Mouse (Mus musculus): Measurements from ENCODE around the gene Btaf1. TPM values are rescaled to one million over a fixed set of nuclear protein-coding genes. Genes with fewer than 3 reads are reported as not detected.

The Btaf1 gene
- total RNA-seq, 2 experiments from 2014 or later, result 31.0 to 35.6 TPM

DNA sequence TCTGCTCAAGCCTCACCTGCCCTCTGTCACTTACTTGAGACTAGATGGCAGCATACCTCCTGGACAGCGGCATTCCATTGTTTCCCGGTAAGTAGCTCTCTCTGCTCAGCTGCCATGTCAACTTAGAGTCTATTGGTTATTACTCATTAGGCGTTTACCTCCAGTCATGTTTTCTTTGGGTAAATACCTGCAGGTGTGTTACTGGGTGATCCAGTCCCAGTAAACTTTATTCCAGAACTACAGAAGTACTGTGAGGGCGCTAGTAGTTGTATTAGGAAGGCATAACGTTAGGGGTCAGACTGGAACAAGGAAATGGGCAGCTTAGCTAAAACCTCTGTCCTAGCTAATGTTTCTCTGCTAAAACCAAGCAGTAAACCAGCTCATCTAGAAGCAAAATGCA is 78.7 kb downstream of the Btaf1 start:
- no peak for TF ChIP-seq CTCF (IDR thresholded peaks at IDR 0.05)
- intact Hi-C loops (cut with DNase I), result loop anchor here (10.0 kb wide), 1 partner anchor 140 kb away; no protein-coding TSS in a partner anchor
- Histone ChIP-seq H3K4me3 (no peak overlapping the region), H3K27ac (no peak overlapping the region)
- DNase-seq (ENCODE audit: extremely low spot score in 1 of 2, low spot score in 2 of 2), result no peak

DNA sequence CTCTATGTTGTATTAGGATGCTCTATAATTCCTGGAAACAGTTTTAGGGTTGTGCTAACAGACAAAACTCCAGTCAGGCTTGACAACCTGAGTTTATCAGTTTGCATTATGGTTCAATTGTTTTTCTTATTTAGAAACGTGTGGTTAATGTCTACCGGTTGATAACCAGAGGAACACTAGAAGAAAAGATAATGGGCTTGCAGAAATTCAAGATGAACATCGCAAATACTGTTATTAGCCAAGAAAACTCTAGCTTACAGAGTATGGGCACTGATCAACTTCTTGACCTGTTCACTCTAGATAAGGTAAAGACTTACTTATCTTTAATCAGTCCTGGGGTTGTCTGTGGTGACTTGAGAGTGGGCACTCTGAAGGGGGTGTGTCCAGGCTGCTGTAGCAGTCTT is 84.0 kb downstream of the Btaf1 start:
- no peak overlapping the region for H3K27ac ChIP-seq
- intact Hi-C loops (cut with DNase I), result loop anchor here (10.0 kb wide), 1 partner anchor 145 kb away; no protein-coding TSS in a partner anchor
- no peak for TF ChIP-seq CTCF (IDR thresholded peaks at IDR 0.05)
- DNase-seq (ENCODE audit: extremely low spot score in 1 of 2, low spot score in 2 of 2), result no peak
- no peak overlapping the region for H3K4me3 ChIP-seq

DNA sequence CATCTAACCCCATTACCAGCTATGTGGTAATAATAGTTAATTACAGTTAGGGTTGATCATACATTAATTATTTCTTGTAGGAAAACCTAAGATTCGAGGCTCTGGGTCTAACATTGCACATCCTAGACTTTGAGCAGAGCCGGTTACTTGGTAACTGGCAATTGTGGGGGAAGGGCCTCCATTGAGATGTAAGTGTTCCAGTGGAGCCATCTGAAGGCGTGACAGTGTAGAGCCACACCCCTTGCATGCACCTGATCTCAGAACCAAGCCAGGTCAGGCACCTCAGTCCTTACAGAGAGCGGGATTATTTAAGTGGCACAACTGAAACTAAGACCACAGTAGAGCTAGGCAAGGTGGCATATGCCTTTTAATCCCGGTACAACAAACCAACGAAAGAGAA is 87.6 kb downstream of the Btaf1 start:
- TF ChIP-seq CTCF (IDR thresholded peaks at IDR 0.05), result no peak
- intact Hi-C loops (cut with DNase I), result no loop called here
- H3K4me3 ChIP-seq, result no peak overlapping the region
- no peak for DNase-seq (ENCODE audit: extremely low spot score in 1 of 2, low spot score in 2 of 2)
- no peak overlapping the region for H3K27ac ChIP-seq

DNA sequence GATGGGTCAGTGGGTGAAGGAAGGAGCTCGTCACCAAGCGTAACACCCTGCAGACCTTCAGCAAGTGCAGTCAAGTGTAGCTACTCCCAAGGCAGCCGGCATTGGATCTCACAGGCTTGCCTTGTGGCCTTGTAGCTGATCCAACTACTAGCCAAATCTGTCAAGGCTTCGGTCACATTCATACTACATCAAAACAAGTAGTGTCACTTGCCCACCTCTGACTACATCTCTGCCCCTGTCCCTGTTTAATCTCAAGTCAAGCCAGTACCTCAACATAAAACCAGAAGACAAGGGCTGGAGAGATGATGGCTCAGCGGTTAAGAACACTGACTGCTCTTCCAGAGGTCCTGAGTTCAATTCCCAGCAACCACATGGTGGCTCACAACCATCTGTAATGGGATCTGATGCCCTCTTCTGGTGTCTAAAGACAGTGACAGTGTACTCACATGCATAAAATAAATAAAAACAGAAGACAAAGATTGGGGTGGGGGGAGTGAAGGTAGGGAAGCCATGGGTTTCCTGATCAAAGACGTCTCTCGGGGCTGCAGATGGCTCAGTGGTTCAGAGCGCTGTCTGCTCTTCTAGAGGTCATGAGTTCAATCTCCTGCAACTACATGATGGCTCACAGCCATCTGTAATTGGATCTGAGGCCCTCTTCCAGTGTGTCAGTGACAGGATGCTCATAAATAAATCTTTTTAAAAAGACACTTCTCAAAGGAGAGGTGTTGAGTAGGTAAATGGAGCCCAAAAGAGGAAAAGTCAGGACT is 88.5 kb downstream of the Btaf1 start:
- no peak; the same call in 1 of the 2 replicates for TF ChIP-seq CTCF (IDR thresholded peaks at IDR 0.05)
- Histone ChIP-seq H3K27ac (no peak overlapping the region), H3K4me3 (no peak overlapping the region)
- intact Hi-C loops (cut with DNase I), result no loop called here
- DNase-seq (ENCODE audit: extremely low spot score in 1 of 2, low spot score in 2 of 2), result no peak

DNA sequence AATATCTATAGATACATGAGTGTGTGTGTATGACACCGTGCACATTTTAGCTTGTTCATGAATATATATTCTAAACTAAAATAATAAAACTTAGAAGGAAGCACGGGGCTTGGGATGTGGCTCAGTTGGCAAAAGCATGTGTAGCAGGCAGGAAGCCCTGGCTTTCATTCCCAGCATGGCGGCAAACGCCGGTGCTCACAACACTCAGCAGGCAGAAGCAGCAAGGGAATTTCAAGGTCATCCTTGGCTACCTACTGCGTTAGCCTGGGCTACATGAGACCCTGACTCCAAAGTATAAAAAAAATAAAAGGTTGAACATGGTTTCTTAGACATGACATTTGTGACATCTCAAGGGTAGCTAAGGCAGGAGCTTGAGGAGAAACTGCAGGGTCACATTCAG is 91.0 kb downstream of the Btaf1 start:
- intact Hi-C loops (cut with DNase I), result no loop called here

DNA sequence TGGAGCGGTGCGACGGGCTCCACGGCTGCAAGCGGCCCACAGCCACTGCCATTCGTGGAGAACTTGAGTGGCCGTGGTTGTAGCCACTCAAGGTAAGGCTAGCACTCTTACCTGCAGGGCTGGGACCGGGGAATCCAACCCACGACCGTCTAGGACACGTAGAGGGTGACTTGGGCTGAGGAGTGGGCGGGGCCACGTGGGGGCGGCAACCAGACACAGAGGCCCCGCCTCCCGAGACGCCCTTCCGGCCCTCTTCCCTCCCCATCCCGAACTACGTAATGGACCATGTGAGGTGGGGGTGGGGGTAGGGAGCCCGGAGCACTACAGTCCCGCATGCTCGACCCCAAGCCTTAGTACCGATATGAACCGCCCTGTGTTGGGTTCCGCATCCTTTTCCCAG is 92.5 kb downstream of the Btaf1 start:
- no peak overlapping the region for H3K27ac ChIP-seq
- intact Hi-C loops (cut with DNase I), result no loop called here
- peak; percentile 41 to 46 for DNase-seq (ENCODE audit: extremely low spot score in 1 of 2, low spot score in 2 of 2)
- TF ChIP-seq CTCF (IDR thresholded peaks at IDR 0.05), result no peak
- H3K4me3 ChIP-seq, result peak overlapping the region; percentile 3; the same call in 1 of the 2 replicates

More for the DNA sequence above, 91.0 kb downstream of the Btaf1 start:
- no peak for TF ChIP-seq CTCF (IDR thresholded peaks at IDR 0.05)
- no peak for DNase-seq (ENCODE audit: extremely low spot score in 1 of 2, low spot score in 2 of 2)
- Histone ChIP-seq H3K27ac (no peak overlapping the region), H3K4me3 (no peak overlapping the region)

GRCm38 (mm10) chr19:37018931-37019330 is 93.1 kb downstream of the Btaf1 start:
- H3K27ac ChIP-seq, result no peak overlapping the region
- DNase-seq (ENCODE audit: extremely low spot score in 1 of 2, low spot score in 2 of 2), result no peak
- TF ChIP-seq CTCF (IDR thresholded peaks at IDR 0.05), result no peak
- H3K4me3 ChIP-seq, result no peak overlapping the region; the same call in 1 of the 2 replicates
- intact Hi-C loops (cut with DNase I), result no loop called here

GRCm38 (mm10) chr19:37020531-37020930 is 94.7 kb downstream of the Btaf1 start:
- Histone ChIP-seq H3K27ac (no peak overlapping the region), H3K4me3 (no peak overlapping the region)
- intact Hi-C loops (cut with DNase I), result no loop called here
- TF ChIP-seq CTCF (IDR thresholded peaks at IDR 0.05), result no peak
- no peak for DNase-seq (ENCODE audit: extremely low spot score in 1 of 2, low spot score in 2 of 2)

DNA sequence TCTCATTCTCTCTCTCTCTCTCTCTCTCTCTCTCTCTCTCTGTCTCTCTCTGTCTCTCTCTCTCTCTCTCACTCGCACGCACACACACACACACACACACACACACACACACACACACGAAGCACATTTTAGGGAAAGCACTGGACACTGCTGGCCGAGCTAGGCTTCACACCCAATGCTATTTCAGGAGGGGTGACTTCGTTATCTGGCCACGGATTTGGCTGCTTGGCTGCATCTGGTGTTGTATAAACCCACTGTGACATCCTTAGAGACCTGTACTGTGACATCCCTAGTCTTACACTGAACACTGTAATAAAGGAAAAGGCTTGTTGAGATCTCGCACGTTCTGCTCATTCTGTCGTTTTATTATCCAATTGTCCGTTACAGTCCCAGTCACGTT is 95.1 kb downstream of the Btaf1 start:
- intact Hi-C loops (cut with DNase I), result no loop called here
- Histone ChIP-seq H3K4me3 (no peak overlapping the region), H3K27ac (no peak overlapping the region)
- no peak for TF ChIP-seq CTCF (IDR thresholded peaks at IDR 0.05)
- DNase-seq (ENCODE audit: extremely low spot score in 1 of 2, low spot score in 2 of 2), result no peak

GRCm38 (mm10) chr19:37022146-37022545 is 96.3 kb downstream of the Btaf1 start:
- TF ChIP-seq CTCF (IDR thresholded peaks at IDR 0.05), result no peak

DNA sequence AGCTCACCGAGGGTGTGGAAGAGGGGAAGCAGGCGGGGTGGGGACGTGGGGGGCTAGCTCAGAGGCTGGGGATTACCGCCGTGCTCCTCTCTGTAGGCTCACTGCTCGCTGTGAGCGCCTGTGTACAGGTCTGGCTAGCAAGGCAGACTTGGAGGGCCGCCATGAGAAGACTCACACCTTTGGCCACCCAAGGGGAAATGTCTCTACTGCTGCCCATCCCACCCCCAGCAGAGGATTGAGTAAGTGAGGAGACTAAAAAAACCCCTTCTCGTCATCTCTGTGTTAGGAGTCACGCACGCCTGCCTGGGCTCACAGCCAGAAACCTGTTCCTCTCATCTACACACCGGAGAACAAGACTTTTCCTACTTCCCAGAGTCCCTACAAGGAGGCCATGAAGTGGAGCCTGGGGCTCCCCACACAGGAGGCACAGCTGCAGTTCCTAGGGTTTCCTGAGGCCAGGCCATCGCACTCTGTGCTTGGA is 100.0 kb downstream of the Btaf1 start:
- intact Hi-C loops (cut with DNase I), result no loop called here
- H3K27ac ChIP-seq, result peak overlapping the region; percentile 50; the same call in 1 of the 2 replicates
- no peak overlapping the region for H3K4me3 ChIP-seq
- peak in 1 of 2 experiments; percentile 45 for DNase-seq (ENCODE audit: extremely low spot score in 1 of 2, low spot score in 2 of 2)
- no peak; the same call in 1 of the 2 replicates for TF ChIP-seq CTCF (IDR thresholded peaks at IDR 0.05)

More at GRCm38 (mm10) chr19:37022146-37022545, 96.3 kb downstream of the Btaf1 start:
- DNase-seq (ENCODE audit: extremely low spot score in 1 of 2, low spot score in 2 of 2), result no peak
- H3K4me3 ChIP-seq, result no peak overlapping the region
- no peak overlapping the region for H3K27ac ChIP-seq
- intact Hi-C loops (cut with DNase I), result no loop called here

- no peak overlapping the region for H3K27ac ChIP-seq
- DNase-seq (ENCODE audit: extremely low spot score in 1 of 2, low spot score in 2 of 2), result no peak
- intact Hi-C loops (cut with DNase I), result no loop called here
- TF ChIP-seq CTCF (IDR thresholded peaks at IDR 0.05), result no peak
- no peak overlapping the region for H3K4me3 ChIP-seq
Observed at GRCm38 (mm10) chr19:37026408-37026807, 100.5 kb downstream of the Btaf1 start.
